Mouse (Mus musculus) gastrocnemius, adult 8-10 months (tissue): ENCODE results near the gene Rab34. TPM values are rescaled to one million over a fixed set of nuclear protein-coding genes. Genes with fewer than 3 reads are reported as not detected.

Source experiments
- DNase-seq, 2 experiments: peaks; one replicate each; pipeline ENCODE4 v3.0.0; 2022; ENCODE audit warnings: low spot score in 2 of 2
- total RNA-seq, 4 experiments: library from RNA; stranded (reverse); gene quantifications; 2 replicates each; pipeline ENCODE4 v1.2.4; 2022

The Rab34 gene
- total RNA-seq = 1 to 10 TPM; 1.6 to 5.5 (median 3.4) TPM

DNA sequence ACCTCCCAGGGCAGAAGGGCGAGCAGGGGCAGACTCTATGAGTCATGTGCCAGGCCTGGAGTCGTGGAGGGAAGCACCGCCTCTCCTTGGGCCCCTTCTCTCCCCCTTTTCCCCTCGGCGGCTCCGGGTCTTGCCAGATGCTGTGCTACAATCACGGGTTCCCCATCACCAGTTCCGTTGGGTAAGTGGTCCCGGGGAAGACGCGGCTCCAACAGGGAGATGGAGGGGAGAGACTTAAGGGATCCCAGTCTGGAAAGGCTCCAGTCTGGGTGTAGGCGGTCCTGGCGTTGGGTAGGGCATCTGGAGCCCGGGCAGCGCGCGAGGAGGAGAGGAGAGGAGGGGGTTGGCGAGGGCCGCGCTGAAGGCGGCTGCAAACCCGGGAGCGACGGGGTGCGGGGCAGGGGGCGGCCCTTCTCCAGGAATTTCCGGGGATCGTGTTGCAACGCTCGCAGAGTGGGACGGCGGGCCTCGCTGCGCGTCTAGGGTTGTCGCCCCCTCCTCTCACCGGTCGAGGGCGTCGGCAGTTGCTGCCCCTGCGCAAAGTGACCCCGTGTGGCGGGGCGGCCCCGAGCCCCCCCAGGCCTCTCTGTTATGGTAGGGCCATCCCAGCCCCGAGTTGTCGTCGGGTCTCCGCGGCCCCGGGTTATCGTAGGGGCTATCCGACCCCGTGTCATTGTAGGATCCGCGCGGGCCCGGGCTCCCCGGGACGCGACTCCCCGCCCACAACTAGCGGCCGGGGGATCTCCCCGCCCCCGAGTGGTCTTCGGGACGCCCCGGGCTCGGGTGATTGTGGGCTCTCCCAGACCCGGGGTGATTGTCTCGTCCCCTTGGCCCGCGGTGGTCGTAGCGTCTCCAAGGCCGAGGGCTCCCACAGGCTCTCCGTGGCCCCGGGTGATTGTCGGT is at the start of gene Rab34:
Gene Rab34 (plus strand): TSS at position 100 of the 903 bp plus-strand sequence.
- peak in 1 of 2 experiments; percentile 43 for DNase-seq

DNA sequence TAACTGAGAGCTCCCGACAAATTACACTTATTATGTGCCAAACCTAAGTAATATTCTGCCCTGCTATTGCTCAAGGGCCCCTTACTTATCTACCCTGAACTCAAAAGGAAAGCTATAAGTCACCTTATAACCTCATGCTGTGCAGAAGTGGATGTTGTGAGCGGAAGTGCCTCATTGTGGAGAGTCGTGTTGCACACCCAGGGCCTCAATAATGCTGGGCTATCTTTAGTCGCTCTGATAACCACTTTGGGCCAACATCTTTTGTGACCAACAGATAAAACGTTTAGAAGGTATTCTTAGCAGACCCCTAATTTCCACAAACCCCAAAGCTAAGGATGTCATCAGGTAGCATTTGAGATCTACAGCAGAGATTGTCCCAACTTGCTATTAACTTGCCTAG is 47.6 kb upstream of the Rab34 start:
- DNase-seq = no peak

- DNase-seq = no peak
These were observed 44.7 kb upstream of the Rab34 start for GRCm38 (mm10) chr11:78143520-78143919.

- DNase-seq = no peak
These were observed 42.1 kb upstream of the Rab34 start for GRCm38 (mm10) chr11:78146168-78146567.

GRCm38 (mm10) chr11:78146707-78147543 is 41.3 kb upstream of the Rab34 start:
- DNase-seq = no peak

- no peak for DNase-seq
These were observed 37.1 kb upstream of the Rab34 start for GRCm38 (mm10) chr11:78151161-78151560.

DNA sequence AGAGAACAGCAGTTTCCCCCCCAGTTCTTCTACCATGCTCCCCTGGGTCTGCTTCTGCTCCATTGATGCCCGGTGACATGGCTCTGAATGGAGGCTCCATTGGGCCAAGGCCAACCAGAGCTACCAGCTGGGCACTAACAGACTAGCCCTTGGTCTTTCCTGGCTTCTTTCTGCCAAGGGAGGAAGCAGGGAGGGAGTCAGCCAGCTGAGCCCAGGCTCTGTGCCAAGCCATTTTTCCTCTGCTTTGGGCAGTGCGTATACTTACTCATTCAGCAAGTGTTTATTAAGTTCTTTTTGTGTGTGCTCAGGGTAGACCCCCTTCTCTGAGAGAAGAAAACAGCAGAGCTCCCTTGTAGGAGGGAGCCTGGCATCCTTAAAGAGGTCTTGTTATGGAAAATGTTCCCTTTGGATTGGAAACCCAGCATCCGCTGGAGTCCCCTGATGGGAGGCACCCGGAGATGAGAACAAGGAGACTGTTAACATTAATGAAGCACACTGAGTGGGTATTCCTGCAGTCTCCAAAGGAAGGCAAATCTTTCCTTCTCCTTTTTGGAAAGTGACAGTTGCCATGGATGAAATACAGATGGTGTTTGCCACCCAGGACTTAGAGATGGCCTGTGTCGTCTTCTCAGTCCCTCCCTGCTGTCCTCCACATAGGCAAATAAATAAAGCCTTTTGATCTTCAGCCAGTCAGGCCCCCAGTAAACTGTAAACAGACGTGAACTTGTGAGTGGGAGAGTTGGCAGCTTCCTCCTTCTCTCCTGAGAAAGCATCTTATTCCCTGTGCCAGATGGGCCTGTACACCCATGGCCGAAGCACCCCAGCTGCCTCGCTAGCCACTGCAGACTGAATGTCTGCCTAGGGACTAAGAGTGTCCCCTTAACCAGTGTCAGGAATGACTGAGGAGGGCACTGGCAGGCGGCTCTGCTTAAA is 35.7 kb upstream of the Rab34 start:
- DNase-seq = no peak

- no peak for DNase-seq
These were observed 34.5 kb upstream of the Rab34 start for GRCm38 (mm10) chr11:78153778-78154177.

DNA sequence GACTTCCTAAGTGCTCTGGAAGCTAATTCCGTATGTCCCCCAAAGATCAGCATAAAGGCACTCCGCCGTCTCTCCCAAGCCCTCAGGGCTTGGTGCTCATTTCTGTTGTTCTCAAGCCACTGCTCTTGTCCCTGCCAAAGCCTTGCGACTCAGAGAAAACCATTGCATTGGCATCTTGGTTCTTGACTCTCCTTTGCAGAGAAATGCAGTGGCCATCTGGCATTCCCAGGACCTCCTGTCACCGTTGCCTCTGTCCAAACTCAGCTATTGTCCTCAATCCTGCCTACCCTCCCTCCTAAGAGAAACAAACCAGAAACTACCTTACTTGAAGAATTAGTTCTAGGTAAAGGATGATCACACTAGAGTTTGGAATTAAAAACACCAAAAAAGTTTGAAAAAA is 32.6 kb upstream of the Rab34 start:
- DNase-seq = no peak

DNA sequence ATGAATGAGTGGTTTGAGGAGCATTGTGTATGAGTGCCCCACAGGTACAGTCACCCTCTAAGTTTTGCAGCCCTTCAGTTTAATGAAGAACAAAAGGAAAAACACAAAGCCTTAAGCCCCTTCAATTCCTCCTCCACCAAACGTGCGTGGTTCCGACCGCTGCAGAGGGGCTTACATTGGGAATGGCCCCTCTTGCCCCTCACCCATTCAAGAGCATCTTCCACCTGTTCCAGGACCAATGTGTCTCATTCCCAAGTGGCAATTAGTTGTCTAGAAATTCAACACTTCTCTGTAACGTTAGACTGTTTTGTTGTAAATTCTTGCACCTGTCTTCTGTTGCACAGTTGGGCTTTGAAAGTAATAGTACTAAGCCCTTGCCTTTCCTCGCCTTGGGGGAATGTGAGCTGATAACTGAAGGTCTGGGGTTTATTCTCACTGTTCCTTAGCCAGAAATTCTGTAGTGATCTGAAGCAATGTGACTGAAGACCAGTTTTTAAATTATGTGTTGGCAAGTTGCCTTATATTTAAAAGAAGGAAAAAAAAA is 32.0 kb upstream of the Rab34 start:
- no peak for DNase-seq

GRCm38 (mm10) chr11:78159096-78159495 is 29.1 kb upstream of the Rab34 start:
- DNase-seq = peak; percentile 62 to 68

DNA sequence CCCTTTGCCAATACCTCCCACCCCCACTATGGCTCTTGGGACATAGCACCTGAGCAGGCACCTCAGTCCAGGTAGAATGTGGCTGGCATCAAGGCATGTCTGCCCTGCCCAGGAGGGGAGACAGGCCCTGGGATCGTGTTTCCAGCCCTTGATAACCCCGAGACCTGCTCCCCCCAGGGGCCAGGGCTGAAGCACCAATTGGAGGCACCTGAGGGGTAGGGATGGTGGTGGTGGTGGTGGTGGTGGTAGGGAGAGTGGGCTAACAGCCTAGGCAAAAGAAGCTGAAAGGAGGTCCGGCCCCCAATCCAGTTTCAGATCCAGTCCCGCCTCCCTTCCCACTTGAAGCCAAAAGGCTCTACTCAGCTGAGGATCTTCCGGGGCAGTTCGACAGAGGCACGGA is 28.7 kb upstream of the Rab34 start:
- DNase-seq = no peak

DNA sequence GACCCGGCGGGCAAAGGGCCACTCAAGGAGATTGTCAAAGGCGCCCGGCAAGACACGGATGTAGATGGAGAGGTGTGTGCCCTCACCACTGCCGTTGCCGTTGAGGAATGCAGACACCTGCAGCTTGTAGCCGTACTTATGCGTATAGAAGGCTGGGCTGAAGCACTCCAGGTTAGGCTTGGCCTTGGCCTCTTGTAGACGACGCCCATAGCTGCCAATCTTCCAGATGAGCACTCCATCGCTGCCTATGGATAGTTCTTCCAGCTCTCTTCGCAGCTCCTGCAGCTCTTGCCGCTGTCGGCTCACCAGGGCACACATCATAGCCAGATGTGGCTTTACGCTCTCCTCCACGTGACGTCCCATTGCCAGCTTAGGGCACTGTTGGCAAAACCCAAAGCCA is 28.1 kb upstream of the Rab34 start:
- no peak for DNase-seq

DNA sequence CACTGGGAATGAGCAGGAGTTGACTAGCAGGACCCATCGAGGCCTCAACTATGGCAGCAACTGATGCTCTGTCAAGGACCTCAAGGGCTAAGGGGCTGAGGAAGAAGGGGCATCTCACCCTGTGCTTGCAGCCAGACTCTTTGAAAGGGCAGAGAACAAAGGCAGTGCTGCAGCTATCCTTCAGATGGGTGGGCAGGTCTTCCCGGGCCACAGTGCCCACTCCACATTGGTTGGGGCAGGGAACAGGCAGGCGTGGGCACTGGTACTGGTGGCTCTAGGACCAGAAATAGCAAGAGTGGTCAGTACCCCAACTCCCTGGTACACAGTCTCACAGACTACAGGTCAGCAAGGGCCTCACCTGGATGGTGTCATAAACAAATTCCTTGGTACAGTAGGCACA is 27.6 kb upstream of the Rab34 start:
- DNase-seq = no peak

GRCm38 (mm10) chr11:78161169-78161568 is 27.1 kb upstream of the Rab34 start:
- no peak for DNase-seq

DNA sequence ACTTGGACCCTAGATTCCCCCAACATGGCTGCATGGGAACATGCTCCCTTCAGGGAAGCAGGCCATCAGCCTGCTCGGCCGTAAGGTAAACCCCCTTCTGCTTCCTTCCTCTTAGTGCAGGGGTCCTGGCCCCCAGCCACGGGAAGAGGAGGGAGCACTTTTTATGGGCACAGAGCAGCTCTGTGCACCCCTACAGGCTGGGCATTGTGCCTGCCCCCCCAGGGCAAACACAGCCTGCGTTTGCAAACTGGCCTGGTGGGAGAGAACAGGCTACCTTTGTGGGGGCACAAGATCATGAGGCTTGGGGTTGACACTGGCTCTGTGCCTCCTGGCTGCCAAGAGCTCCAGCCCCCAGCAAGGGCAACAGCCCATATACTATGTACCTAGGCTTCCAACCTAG is 26.3 kb upstream of the Rab34 start:
- no peak for DNase-seq

- DNase-seq = peak in 1 of 2 experiments; percentile 67
These were observed 25.7 kb upstream of the Rab34 start for GRCm38 (mm10) chr11:78162504-78162903.

- no peak for DNase-seq
These were observed 25.2 kb upstream of the Rab34 start for GRCm38 (mm10) chr11:78163045-78163444.

GRCm38 (mm10) chr11:78163681-78164603 is 24.3 kb upstream of the Rab34 start:
- no peak for DNase-seq

DNA sequence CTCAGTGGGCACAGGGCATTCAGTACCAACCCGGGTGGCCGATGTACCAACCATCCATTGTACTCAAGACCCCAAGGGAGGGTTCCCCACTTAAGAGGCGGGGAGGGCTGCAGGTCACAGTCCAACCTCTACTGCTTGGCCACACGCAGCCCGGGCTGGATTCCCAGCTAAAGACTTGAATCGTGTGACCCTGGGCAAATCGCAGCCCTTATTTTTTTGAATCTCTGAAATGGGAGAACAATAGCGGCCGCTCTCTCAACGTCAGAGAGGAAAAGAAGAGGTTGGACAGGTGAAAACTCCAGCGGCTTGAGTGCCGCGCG is 23.7 kb upstream of the Rab34 start:
- no peak for DNase-seq
